Mouse (Mus musculus): ENCODE data around the gene 3110021N24Rik.
A peak's percentile ranks its signal among the peaks of the same experiment; 100 is the strongest.

Gene 3110021N24Rik

DNA sequence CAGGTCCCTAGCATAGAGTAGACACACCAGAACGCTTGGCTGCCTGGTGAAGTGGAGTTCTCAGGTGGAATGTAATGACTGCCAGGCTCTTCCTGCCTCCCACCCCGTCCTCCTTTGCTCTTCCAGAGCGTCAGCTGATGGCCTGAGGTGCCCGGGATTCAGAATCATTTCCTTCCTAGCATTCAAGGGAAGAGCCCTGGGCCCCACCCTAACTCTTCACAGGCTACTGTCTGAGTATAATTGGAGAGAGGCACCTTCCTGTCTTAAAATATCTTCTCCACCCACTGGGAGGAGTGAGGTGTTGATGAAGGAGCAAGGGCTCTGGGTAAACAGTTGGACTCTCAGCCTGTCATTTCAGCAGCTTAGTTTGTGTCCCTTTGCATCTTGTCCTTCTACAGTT lies 77.3 kb downstream of the 3110021N24Rik start:
- DNase-seq (ENCODE audit: low read depth, low spot score) = no peak

DNA sequence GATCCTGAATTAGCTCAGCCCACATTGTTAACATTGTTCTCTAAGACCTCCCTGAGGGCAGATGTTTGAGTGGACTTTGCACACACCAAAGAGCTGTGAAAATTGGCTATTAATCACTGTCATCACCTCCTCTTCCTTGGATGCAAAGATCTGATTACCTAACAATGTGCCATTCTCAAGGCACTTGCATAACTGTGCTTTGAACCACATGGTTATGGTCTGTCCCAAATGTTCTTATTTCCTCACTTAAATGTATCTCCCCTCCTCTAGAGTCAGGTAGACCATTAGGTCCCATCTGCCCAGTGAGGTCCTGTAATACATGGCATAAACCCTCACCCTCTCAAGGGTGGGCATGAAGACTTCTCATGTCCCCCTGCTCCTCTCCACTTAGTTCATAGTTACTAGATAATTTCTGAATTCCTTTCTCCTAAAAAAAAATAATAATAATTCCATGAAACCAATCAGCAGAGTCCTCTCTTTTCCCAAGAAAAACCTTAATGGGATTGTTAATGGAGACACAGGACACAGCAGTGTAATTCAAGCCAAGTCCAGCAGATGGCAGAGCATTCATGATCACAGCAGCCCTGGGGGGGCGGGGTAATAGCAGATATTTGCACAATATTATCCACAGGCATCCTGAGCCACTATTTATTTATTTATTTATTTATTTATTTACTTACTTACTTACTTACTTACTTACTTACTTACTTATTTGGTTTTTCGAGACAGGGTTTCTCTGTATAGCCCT lies 78.8 kb downstream of the 3110021N24Rik start:
- peak; percentile 41 for DNase-seq (ENCODE audit: low read depth, low spot score)

DNA sequence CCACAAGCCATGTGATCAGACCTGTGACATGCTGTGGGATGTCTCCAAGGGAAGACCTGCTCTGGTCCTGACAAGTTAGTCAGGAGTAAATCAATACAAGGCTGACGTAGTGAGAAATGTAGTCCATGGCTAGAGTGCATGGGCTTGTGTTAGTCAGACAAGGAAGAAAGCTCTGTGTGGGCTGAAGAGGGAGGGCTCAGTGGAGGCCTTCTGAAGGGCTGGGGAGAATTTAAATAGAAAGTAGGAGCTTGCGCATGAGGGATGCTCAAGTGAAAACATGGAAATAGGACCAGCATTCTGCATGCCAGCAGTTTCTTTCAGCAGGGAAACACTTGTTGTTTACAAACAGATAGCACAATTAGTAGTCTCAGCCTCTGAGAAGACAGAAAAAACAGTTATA lies 84.1 kb downstream of the 3110021N24Rik start:
- no peak for DNase-seq (ENCODE audit: low read depth, low spot score)

DNA sequence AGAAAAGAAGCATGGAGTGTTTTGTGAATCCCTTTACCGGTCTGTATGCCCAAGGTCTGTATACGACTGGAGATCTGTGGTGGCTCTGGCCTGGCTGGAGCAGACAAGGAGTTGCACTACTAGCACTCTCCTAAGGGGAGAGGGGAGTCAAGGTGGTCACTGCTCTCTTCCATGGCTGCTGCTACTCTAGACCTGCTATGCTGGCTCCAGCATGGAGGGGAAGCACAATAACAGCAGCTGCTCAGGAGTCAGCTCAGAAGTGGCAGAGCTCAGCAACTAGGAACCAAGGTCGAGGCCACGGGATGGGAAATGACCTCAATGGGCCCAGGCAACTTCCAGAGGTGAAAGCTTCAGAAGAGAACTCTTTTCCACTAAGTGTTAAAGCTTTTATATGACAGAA lies 91.7 kb downstream of the 3110021N24Rik start:
- DNase-seq (ENCODE audit: low read depth, low spot score) = no peak

DNA sequence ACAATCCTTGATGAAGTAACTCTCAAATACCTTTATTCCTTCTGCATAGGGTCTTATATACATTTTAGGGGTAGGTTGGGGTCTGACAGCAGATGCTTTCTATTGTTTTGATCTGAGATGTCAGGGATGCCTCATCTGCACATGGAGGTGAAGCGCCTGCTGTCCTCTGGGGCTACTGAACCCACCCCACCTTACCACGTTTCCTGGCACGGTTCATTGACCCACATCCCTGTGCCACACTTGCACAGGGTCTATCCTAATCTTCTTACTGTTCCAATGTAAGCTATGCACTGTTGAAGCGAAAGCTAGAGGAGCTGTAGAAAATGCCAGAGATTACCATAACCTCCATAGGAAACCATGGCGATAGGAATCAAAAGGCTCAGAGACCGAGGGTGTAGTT lies 92.1 kb downstream of the 3110021N24Rik start:
- DNase-seq (ENCODE audit: low read depth, low spot score) = no peak

DNA sequence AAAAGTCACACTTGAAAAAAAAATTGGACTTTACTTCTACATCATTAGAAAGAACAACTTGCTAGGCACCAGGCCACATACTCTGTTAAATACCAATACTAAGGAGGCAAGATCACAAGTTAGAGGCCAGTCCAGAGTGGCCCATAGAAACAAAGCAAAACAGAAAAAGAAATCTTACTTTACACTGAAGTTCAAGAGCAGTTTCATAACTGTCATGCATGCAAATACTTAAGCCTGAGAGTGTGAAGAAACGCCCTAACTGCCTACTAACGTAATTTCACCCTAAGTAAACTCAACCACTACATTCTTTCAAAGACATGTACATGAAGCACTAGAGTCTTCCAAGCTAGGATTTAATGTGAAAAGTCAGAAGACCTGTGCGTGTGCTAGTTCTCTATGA lies 106.2 kb downstream of the 3110021N24Rik start:
- no peak for DNase-seq (ENCODE audit: low read depth, low spot score)

DNA sequence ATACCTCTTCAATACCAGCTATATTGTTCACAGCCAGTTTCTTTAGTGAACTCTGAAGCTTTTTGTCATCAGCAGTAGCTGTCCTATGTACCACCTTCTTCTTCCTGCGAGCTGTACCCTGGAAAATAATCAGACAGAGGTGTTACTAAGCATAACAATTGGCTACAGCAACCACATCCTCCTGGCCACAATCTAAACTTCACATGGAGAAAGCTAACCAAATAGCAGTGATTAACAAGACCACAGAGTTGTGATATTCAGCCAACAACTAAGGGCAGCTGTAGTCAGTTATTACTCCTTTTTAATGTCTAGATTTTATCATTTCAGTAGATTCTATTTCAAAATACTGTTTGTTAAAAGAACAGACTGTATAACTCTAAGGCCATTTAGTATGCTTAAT lies 106.6 kb downstream of the 3110021N24Rik start:
- DNase-seq (ENCODE audit: low read depth, low spot score) = no peak

DNA sequence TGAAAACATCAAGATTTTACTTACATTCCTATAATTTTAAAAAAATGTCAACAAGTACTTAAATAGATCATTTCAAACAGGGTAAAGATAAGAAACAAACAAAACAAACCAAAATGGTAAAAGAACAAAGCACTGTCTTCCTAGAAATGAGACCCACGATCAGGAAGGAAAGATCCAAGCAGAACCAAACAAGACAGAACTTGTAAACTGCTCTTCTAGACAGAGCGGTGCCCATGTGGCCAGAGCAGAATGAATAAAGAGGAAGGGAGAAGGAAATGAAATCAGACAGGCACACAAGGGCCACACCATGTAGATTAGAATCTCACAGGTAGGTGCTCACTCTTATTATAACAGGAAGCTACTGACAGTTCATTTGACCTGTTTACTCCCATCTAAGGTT lies 107.2 kb downstream of the 3110021N24Rik start:
- DNase-seq (ENCODE audit: low read depth, low spot score) = no peak

DNA sequence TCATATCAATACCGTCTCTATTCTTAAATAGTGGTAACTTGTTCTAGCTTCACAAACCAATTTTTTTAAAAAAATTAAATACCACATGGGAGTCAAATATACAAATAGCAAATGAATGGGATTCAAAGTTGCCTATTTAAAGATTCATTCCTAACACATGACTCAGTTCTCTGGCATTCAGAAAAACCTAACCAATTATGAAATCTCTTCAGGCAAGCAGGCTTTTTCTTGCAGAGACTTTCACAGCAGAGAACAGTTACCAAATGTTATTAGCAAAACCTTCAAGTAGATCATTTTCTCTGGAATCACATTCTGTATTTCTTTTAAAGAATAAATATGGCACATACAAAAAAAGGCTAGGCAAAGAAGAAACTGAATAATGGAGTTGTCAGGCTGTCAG lies 111.2 kb downstream of the 3110021N24Rik start:
- no peak for DNase-seq (ENCODE audit: low read depth, low spot score)

All from forelimb bud, embryonic 11.5 days (tissue).